Mouse (Mus musculus) retina, postnatal 1 day (tissue): ENCODE results near the gene Fars2.

Experiments
- DNase-seq: peaks from one replicate; pipeline ENCODE4 v3.0.0-alpha.2; 2012

The Fars2 gene

DNA sequence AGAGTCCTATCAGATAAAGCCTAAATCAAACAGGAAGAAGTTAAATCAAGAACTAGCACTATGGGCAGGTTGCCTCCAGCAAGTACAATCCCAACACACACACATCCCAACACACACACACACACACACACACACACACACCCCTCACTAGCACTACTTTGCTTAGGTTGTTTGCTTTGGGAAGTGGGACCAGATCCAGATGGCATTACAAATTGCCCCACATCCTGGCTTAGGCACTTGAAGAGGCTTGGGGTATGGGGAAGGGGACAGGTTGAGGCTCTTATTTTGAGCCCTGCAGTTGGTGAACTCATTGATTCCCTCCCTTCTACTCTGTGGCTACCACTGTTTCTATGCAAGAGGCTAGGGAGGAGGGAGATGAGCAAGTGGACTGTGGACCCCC, 605.1 kb downstream of the Fars2 start:
- DNase-seq = no peak

GRCm38 (mm10) chr13:36723726-36724300, 606.6 kb downstream of the Fars2 start:
- no peak for DNase-seq

DNA sequence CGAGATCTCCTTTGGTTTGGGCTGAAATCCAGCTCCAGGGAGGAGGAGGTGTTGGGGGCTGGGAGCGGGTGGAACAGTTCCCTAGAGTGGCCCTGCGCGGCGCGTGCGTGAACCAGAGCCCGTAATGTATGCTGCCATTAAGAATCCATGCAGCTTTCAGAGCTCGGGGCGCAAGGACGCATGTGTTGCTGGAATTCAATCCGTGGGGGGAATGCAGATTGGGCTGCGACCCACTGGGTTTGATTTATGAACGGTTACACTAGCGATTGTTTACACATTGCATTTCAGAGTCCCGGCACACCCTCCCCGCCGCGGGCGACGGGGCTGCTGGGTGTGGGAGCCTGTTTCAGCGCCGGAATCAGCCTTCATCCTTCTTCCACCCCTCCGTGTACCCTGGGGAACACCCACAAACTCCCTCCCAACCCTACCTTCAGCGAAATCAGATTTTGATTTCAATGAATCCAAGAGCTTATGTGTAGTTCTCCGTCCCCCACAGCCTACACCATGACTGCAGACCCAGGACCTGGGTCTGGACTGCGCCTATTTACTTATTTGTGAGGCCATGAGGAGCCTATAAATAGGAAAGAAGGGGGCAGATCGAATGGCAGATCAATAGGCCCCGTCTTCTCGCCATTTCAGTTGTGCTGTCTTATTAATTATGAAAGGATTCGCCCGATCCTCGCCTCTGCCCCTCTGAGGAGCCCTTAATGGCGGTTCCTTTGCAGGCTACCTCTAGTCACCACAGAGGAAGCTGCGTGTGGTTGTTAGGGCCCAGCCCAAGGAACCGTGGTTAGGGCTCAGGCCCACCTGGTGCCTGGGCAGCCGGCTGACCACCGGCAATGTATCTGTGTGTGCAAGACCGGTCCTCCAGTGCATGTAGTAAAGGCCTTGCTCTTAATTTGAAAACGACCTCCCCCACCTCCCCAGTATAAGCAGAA, 607.6 kb downstream of the Fars2 start:
- peak; percentile 66 for DNase-seq

DNA sequence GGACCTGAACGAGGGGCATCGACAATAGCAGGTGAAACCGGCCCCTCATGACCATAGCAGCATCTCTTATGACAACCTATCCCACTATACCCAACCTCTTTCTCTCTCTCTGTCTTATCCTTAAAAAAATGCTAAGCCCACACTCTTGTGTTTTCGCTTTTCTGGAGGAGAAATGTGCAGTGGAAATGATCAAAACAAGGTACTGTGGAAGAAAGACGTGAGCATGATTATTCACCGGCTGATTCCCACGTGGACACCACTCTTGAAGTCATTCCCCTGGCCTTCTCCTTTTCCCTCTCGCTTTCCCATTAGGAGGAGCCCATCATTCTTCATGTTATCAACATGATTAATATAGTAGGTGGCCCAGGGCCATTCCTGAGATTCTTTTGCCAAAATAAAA, 608.7 kb downstream of the Fars2 start:
- peak; percentile 42 for DNase-seq

DNA sequence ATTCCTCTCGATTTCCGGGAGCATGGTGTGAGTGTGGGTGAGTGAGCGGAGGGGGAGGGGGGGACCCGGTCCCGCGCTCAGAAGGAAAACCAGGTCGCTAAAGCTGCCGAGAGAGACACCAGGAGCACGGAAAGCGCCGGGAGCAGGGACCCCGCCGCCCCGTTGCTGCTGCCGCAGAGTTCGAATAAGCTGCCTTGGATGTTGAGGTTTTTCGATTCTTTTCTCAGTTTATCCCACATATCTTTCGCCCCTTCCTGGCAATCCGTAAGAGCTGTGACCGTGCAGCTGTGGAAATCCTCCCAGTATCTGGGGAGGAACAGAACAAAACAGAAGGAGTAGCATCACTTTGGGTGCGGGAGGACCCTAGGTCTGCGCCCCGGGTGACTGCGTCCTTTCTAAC, 609.3 kb downstream of the Fars2 start:
- peak; percentile 52 for DNase-seq

DNA sequence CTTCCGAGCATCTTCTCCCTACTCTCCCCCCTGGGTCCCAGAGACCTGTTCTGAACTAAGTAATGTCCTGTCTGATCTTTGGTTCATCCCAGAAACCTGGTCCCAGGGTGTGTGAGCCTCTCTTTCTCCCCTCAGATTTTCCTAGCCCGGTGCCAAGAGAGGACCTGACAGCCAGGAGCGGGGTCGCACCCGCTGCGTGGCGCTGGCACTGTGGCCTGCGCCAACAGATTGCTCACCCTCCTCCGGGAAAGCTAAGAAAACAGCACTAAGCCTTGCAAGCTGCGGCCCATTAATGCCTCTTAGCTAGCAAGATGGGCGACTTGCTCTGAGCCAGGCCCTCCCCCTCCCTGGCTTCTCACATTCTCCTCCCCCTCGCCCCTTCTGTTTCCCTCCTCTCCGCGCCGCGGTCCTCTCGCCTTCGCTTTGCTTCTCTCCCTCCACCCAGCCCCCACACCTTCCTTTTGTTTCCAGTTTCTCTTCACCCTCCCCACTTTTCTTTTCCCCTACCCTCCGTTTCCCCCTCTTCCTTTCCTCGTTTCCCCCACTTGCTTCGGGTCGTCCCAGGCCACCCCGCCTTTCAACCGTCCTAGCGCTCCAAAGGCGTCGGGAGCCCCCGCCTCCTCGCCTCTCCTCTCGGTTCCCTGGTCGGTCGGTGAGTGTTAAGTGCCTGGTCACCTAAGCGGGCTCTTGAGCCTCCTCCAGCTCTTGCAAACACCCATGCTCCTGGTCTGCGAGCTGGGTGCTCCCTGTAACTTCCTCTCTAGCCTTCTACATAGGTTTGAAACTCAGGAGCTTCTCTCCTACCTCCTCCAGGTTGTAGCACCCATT, 610.0 kb downstream of the Fars2 start:
- DNase-seq = peak; percentile 78

- no peak for DNase-seq
Observed at GRCm38 (mm10) chr13:36727779-36728470, 610.7 kb downstream of the Fars2 start.

DNA sequence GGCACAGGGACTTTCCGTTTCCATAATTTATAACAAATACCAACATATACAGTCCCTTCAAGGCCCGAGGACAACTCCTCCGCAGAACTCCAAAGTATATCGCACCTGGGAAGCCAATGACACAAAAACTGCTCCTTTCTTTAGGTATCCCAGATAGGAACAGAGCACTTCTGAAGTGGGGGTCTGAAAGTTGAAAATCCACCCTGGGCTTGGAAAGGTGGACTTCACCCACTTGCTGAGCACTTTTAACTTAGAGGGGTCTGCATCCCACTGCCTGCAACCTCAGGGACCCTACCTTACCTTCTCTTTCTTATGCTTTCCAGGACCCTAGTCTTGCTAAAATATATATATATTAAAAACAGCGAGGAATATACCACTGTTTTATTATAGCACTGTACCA, 611.3 kb downstream of the Fars2 start:
- DNase-seq = no peak

DNA sequence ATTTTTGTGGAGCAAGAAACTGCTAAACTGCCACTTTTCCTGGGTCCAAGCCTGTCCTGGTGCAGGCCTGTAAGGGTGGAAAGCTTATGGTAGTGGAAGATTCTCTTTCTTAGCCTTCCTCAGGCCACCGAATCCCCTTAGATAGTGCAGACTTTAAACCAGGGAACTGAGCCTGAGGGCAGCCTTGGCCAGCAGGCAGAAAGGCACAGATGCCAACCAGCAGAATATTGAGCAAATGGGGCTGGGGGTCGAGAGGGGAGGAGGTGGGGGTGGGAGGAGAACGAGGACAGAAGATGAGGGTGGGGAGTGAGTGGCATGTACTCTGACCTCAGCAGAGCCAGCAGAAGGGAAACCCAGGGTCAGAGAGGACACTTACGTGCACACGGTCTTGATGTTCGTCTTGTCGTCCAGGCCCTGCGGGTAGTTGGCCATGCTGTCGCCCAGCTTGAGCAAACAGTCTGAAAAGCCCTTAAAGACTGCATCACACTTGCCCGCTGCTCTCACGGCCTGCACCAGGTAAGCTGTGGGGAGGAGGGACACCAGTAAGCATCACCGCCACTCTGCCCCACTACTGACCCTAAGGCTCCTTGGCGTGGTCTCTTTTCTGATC, 612.6 kb downstream of the Fars2 start:
- DNase-seq = peak; percentile 32

GRCm38 (mm10) chr13:36730341-36730761, 613.1 kb downstream of the Fars2 start:
- DNase-seq = no peak

GRCm38 (mm10) chr13:36731016-36731930, 614.1 kb downstream of the Fars2 start:
- DNase-seq = peak; percentile 68

DNA sequence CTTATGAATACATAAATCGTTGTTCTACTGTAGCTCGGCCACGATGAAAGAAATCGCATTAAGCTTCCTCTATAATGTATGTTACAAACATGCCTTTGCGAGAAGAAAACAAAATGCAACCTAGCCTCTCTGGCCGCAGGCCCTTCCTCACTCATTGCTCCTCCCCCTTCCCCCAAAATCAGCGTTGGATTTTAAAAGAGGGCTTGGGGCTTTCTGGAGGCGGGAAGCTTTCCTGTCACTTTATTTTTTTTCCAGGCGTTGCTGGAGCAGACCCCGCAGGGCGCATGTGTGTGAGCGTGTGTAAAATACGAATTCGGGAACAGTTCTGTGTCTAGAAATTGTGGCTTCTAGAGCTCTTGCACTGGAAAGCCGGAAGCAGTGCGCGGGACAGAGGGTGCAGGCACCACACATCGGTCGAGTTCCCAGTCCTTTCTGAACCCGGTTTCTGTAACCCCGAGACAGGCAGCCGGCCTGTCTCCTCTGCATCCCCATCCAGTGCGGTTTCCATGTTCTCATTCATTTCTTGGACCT, 614.8 kb downstream of the Fars2 start:
- peak; percentile 54 for DNase-seq

DNA sequence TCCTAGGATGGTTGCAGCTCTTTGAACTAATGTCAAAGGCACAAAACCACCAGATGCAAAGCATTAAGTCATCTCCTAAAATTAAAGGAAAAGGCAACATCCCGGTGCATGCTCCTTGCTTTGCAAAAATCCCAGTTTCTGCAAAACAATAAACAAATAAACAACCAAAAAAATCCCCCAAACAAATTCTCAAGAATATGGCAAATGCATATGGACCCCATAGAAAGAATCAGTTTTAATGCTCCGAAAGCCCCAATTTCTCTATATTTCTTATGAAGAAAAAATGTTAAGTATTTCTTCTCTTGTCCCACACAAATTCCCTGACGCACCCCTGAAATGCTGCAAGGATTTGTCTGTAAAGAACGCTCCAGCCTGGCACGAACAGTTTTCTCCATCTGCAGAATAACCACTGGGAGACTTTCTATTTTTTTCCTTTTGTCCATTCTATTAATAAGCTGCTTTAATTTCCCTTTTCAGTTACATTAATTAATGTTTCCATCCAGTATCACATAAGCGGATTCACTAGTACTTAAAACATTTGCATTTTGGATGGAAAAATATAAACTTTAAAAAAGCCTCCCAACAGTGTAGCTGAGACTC, 615.8 kb downstream of the Fars2 start:
- DNase-seq = no peak

DNA sequence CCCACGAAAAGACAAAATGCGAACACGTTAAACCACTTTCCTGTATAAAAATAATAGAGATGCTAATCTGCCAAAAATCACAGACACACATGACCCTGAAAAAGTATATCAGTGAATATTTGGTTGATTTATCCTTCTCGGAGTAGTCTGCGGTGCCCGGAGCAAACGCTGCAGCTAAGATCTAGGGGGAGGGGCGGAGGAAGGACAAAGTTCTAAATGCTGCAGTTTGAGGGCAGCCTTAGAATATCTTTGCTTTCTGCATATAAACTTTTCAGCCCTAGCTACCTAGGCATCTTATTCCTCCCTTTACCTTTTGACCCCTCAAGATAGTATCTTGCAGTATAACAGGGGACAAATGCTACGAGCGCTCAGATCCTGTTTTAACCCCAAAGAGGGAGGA, 616.4 kb downstream of the Fars2 start:
- DNase-seq = peak; percentile 44

- peak; percentile 46 for DNase-seq
Observed at GRCm38 (mm10) chr13:36733989-36734690, 616.9 kb downstream of the Fars2 start.

DNA sequence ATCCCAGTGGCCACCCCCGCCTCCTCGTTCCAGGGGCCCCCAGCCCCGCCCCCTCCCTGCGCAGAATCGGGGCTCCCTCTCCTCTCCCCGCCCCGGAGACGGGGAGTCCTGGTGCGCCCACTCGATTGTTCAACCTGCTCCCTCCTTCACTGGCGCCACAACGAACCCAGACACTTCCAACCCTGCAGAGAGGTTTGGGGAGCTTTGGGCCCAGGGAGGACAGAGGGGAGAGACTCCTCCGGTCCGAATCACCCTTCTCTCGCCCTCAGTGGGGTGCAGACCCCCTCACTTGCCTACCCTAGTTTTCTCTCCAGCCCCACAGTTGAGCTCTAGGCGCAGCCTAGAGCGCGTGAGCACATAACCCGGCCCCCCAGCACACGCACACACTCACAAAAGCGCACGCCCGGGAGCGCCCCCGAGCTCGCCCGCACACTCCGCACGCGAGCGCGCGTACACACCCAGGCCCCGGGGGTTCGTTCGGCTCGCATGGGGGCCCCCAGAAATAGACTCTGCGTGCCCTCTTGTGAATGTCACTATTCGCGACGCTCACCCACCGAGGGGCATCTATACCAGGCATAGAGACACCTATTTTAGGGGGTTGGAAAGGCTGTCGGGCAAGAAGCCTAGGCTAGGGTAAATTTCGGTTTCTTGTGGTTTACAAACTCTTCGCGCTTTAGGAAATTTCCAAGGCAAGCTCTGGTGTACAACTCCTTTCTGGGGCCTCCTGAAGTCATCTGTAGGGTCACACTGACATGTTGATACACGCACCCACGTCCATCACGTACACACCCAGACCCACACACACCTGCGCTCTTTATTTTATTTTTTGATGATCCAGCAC, 617.7 kb downstream of the Fars2 start, which contains the start of gene Nrn1:
TSS of gene Nrn1 (minus strand) at position 401 of the 841 bp plus-strand sequence.
- DNase-seq = peak; percentile 59

DNA sequence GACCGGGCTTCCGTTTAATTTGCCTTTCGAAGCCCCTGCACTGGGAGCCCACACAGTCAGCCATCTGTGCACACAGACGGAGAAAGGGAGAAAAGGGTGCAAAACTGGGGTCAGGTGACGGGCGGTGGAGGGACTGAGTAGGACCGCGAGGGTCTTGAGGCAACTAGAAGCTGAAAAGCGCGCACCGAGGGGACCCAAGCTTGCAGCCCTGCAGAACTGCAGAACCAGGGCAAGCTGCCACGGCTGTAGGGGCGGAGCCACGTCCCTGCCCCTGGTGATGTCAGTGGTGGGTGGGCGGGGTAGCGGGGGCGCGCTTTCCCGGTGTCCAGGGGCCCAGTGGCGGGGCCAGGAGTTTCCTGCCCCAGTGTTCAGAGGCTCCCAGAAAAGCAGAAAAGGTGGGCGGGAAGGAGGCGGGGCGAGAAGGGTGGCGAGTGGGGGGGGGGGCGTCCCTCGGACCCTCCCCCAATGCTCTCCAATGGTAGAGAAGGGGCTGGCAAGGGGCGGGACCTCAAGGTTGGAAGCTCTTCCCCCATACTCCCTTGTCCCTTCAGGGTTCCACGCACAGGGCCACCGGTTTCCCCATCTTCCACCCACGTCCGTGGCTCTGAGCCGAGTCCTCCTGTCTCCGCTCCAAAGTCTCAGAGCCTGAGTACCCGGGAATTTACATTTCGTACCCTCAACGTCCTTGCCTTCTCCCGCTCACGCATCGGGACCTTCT, 618.8 kb downstream of the Fars2 start:
- DNase-seq = peak; percentile 89

GRCm38 (mm10) chr13:36736619-36736996, 619.4 kb downstream of the Fars2 start:
- DNase-seq = no peak
